Comparison of ENCODE assay signal across 25 mouse cellular contexts in the genomic region with DNA sequence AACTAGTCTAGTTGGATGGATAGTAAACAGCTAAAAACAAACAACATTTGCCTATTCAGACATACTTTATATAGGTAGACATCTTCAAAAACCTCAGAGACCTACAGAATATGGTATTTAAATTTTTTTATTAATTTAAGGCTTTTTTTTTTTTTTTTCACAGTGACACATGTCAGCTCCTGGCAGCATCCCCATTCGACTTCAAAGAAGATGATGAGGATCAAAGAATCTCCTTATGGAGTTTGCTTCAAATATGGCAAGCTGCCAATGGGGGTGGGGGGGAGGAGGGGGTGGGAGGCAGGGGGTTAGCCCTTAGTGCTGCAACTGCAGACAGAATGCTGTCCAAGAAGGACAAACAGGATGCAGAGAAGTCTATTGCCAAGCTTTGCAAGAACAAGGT.
DNase-seq lines count a peak whose midpoint lies in the region; ATAC-seq and TF ChIP-seq lines count a peak whose summit lies in the region.
"Had no signal": no experiment of that assay in that cellular context is flagged by ENCODE, and none has a peak within 500 bp of the region (broad histone marks: within the 10 kb centered on the region; RNA-seq: fewer than 3 reads in every experiment).

No protein-coding gene starts in this region.

- 0 out of 2 replicates have a peak overlapping the region, but pooled peaks have one; percentile 28 for H3K27ac ChIP-seq in layer of hippocampus, adult 2 months
- H3K27ac ChIP-seq in midbrain, embryonic 11.5 days (ENCODE audit: low read depth, low read length): no peak overlapping the region
- no peak overlapping the region for H3K27ac ChIP-seq in midbrain, embryonic 15.5 days
- H3K27ac ChIP-seq: embryonic facial prominence, embryonic 10.5 days; embryonic facial prominence, embryonic 13.5 days; forebrain, embryonic 12.5 days; heart, adult 2 months; heart, embryonic 10.5 days; heart, embryonic 13.5 days; hindbrain, embryonic 12.5 days; hindbrain, embryonic 15.5 days had no signal

- 43% methylated on average over 1 of the region's 1 CpGs for WGBS in midbrain, embryonic 11.5 days
- WGBS in midbrain, embryonic 15.5 days: 42% methylated on average over 1 of the region's 1 CpGs

- H3K36me3 ChIP-seq in midbrain, embryonic 11.5 days (ENCODE audit: control insufficient read depth, insufficient read depth, low read length): no peaks in the 10 kb centered on the region
- H3K36me3 ChIP-seq in midbrain, embryonic 15.5 days (replicated peaks): no peaks in the 10 kb centered on the region
- H3K36me3 ChIP-seq: embryonic facial prominence, embryonic 10.5 days; embryonic facial prominence, embryonic 13.5 days; forebrain, embryonic 12.5 days; heart, embryonic 10.5 days; heart, embryonic 13.5 days; hindbrain, embryonic 12.5 days; hindbrain, embryonic 15.5 days had no signal

- ATAC-seq in midbrain, embryonic 11.5 days (ENCODE audit: low FRiP score): no peak
- ATAC-seq in midbrain, embryonic 15.5 days (replicated peaks): no peak
- ATAC-seq: CD4-positive, CD25-positive, alpha-beta regulatory T cell, adult 4 months had no signal

- H3K9ac ChIP-seq in midbrain, embryonic 11.5 days (ENCODE audit: low read length): no peak overlapping the region
- no peak overlapping the region for H3K9ac ChIP-seq in midbrain, embryonic 15.5 days
- H3K9ac ChIP-seq: embryonic facial prominence, embryonic 13.5 days; forebrain, embryonic 12.5 days; heart, embryonic 13.5 days; hindbrain, embryonic 12.5 days; hindbrain, embryonic 15.5 days had no signal

- intact Hi-C loops in heart, postnatal 25 days (cut with DNase I): no loop called here

- no peak overlapping the region for H3K4me3 ChIP-seq in layer of hippocampus, adult 2 months
- no peak overlapping the region for H3K4me3 ChIP-seq in midbrain, embryonic 11.5 days (ENCODE audit: low read depth, low read length)
- H3K4me3 ChIP-seq in midbrain, embryonic 15.5 days: no peak overlapping the region
- H3K4me3 ChIP-seq: embryonic facial prominence, embryonic 10.5 days; embryonic facial prominence, embryonic 13.5 days; erythroblast, embryonic 14.5 days; forebrain, embryonic 12.5 days; heart, adult 2 months; heart, embryonic 10.5 days; heart, embryonic 13.5 days; hindbrain, embryonic 12.5 days; hindbrain, embryonic 15.5 days had no signal

- H3K27me3 ChIP-seq in midbrain, embryonic 11.5 days (ENCODE audit: control insufficient read depth, insufficient read depth, low read length): no peaks in the 10 kb centered on the region
- H3K27me3 ChIP-seq in midbrain, embryonic 15.5 days (replicated peaks): no peaks in the 10 kb centered on the region
- H3K27me3 ChIP-seq: embryonic facial prominence, embryonic 13.5 days; forebrain, embryonic 12.5 days; heart, embryonic 13.5 days; hindbrain, embryonic 12.5 days; hindbrain, embryonic 15.5 days had no signal

- H3K9me3 ChIP-seq in midbrain, embryonic 11.5 days (ENCODE audit: control insufficient read depth, low read length): no peaks in the 10 kb centered on the region
- no peaks in the 10 kb centered on the region for H3K9me3 ChIP-seq in midbrain, embryonic 15.5 days
- H3K9me3 ChIP-seq: embryonic facial prominence, embryonic 10.5 days; embryonic facial prominence, embryonic 13.5 days; forebrain, embryonic 12.5 days; heart, embryonic 10.5 days; heart, embryonic 13.5 days; hindbrain, embryonic 12.5 days; hindbrain, embryonic 15.5 days had no signal

- no peak for DNase-seq in layer of hippocampus, adult 2 months (ENCODE audit: low spot score in 2 of 2)
- no peak for DNase-seq in layer of hippocampus, adult 18-20 months (ENCODE audit: low spot score in 2 of 2)
- peak; percentile 39 for DNase-seq in midbrain, embryonic 11.5 days (ENCODE audit: low spot score, missing footprints)
- DNase-seq in brain, embryonic 14.5 days (ENCODE audit: low read depth): peak; percentile 76
- no peak for DNase-seq in heart, postnatal 25 days (ENCODE audit: low spot score)
- DNase-seq: adrenal gland, adult 2 months; adrenal gland, postnatal 14 days; cerebellum, adult 11-12 months; cerebellum, adult 8-10 months; cerebellum, postnatal 36 days; embryo, embryonic 11 days; gastrocnemius, postnatal 10 days; gastrocnemius, postnatal 36 days; heart, adult 2 months; heart, postnatal 14 days had no signal

- H3K4me2 ChIP-seq in midbrain, embryonic 11.5 days: no peak overlapping the region
- H3K4me2 ChIP-seq in midbrain, embryonic 15.5 days: no peak overlapping the region
- H3K4me2 ChIP-seq: embryonic facial prominence, embryonic 13.5 days; forebrain, embryonic 12.5 days; heart, embryonic 13.5 days; hindbrain, embryonic 12.5 days; hindbrain, embryonic 15.5 days had no signal

- H3K4me1 ChIP-seq in midbrain, embryonic 11.5 days (ENCODE audit: control insufficient read depth, insufficient read depth, low read length): no peaks in the 10 kb centered on the region
- H3K4me1 ChIP-seq in midbrain, embryonic 15.5 days: no peaks in the 10 kb centered on the region
- H3K4me1 ChIP-seq: embryonic facial prominence, embryonic 10.5 days; embryonic facial prominence, embryonic 13.5 days; forebrain, embryonic 12.5 days; heart, embryonic 10.5 days; heart, embryonic 13.5 days; hindbrain, embryonic 12.5 days; hindbrain, embryonic 15.5 days had no signal

- no peak for TF ChIP-seq POLR2A in brain, embryonic 14.5 days (IDR thresholded peaks at IDR 0.05; ENCODE audit: borderline replicate concordance, extremely low read depth, insufficient read depth, insufficient read length, poor library complexity, severe bottlenecking)

- no peak for TF ChIP-seq CTCF in layer of hippocampus, adult 2 months (conservative IDR thresholded peaks at IDR 0.05)
- no peak for TF ChIP-seq CTCF in brain, embryonic 14.5 days (IDR thresholded peaks at IDR 0.05; ENCODE audit: borderline replicate concordance, extremely low read depth, insufficient read depth, insufficient read length)

Comparison
In these comparisons a context has a peak if more than half of its experiments do, and no peak if none do; other contexts are left out.
1. DNase-seq: peak in midbrain, embryonic 11.5 days (single experiment) and brain, embryonic 14.5 days (single experiment); none in layer of hippocampus, adult 2 months (0 of 2), layer of hippocampus, adult 18-20 months (0 of 2) and heart, postnatal 25 days (single experiment).